ENCODE assay signal across 10 mouse cellular contexts in genomic region chr9:111070546-111070961, GRCm38 (mm10). TPM values are rescaled to one million over a fixed set of nuclear protein-coding genes. Genes with fewer than 3 reads are reported as not detected.
DNase-seq lines count a peak whose midpoint lies in the region; ATAC-seq and TF ChIP-seq lines count a peak whose summit lies in the region.
"Had no signal": no experiment of that assay in that cellular context is flagged by ENCODE, and none has a peak within 500 bp of the region (broad histone marks: within the 10 kb centered on the region; RNA-seq: fewer than 3 reads in every experiment).

No protein-coding gene starts in this region.

- DNase-seq in hindbrain, postnatal 0 days (ENCODE audit: low spot score) = peak; percentile 35
- DNase-seq in c-Kit-negative CD71-positive TER-119-positive erythroid progenitor cells, embryonic 14.5 days (ENCODE audit: low read depth, low spot score) = peak; percentile 58
- peak; percentile 51 for DNase-seq in limb, embryonic 14.5 days (ENCODE audit: low spot score)
- peak; percentile 67 for DNase-seq in neural tube, embryonic 11.5 days (ENCODE audit: low spot score)

- no peaks in the 10 kb centered on the region for H3K4me1 ChIP-seq in hindbrain, postnatal 0 days (ENCODE audit: insufficient read depth, low read length)
- H3K4me1 ChIP-seq in hindbrain, embryonic 13.5 days (replicated peaks) = no peaks in the 10 kb centered on the region
- H3K4me1 ChIP-seq in E14TG2a.4 (replicated peaks; ENCODE audit: low read depth, low read length) = peaks cover 8% of the 10 kb centered on the region
- H3K4me1 ChIP-seq in heart, embryonic 16.5 days (ENCODE audit: control insufficient read depth, insufficient read depth, low read length) = no peaks in the 10 kb centered on the region
- peaks cover 4% of the 10 kb centered on the region; the same call in 1 of the 2 replicates for H3K4me1 ChIP-seq in limb, embryonic 14.5 days (ENCODE audit: control insufficient read depth, insufficient read depth, low read length)
- H3K4me1 ChIP-seq in neural tube, embryonic 11.5 days (ENCODE audit: control insufficient read depth, insufficient read depth, low read length) = no peaks in the 10 kb centered on the region
- H3K4me1 ChIP-seq: embryonic facial prominence, embryonic 15.5 days had no signal

- H3K27me3 ChIP-seq in hindbrain, postnatal 0 days (ENCODE audit: insufficient read depth, low read length) = no peaks in the 10 kb centered on the region
- H3K27me3 ChIP-seq in hindbrain, embryonic 13.5 days = no peaks in the 10 kb centered on the region
- H3K27me3 ChIP-seq in E14TG2a.4 (ENCODE audit: insufficient read depth, low read length) = 0 out of 2 replicates have a peak, but pooled peaks cover 4% of the 10 kb centered on the region
- no peaks in the 10 kb centered on the region for H3K27me3 ChIP-seq in heart, embryonic 16.5 days (ENCODE audit: control insufficient read depth, insufficient read depth, low read length)
- H3K27me3 ChIP-seq in limb, embryonic 14.5 days (ENCODE audit: control insufficient read depth, insufficient read depth, low read length) = no peaks in the 10 kb centered on the region
- H3K27me3 ChIP-seq in neural tube, embryonic 11.5 days (ENCODE audit: control insufficient read depth, insufficient read depth, low read length) = no peaks in the 10 kb centered on the region
- H3K27me3 ChIP-seq: embryonic facial prominence, embryonic 15.5 days had no signal

- H3K27ac ChIP-seq in hindbrain, postnatal 0 days = no peak overlapping the region
- no peak overlapping the region for H3K27ac ChIP-seq in hindbrain, embryonic 13.5 days
- H3K27ac ChIP-seq in heart, embryonic 16.5 days (ENCODE audit: low read length) = no peak overlapping the region
- H3K27ac ChIP-seq in limb, embryonic 14.5 days (replicated peaks; ENCODE audit: low read depth, low read length) = no peak overlapping the region
- no peak overlapping the region for H3K27ac ChIP-seq in neural tube, embryonic 11.5 days (ENCODE audit: low read depth, low read length)
- H3K27ac ChIP-seq: embryonic facial prominence, embryonic 15.5 days; macrophage had no signal

- no peak for ATAC-seq in hindbrain, postnatal 0 days
- ATAC-seq in hindbrain, embryonic 13.5 days (ENCODE audit: low FRiP score) = no peak
- peak; percentile 49; the same call in 1 of the 2 replicates for ATAC-seq in heart, embryonic 16.5 days (replicated peaks; ENCODE audit: extremely low read depth, insufficient read depth, low FRiP score)
- no peak for ATAC-seq in limb, embryonic 14.5 days (ENCODE audit: low FRiP score, low read depth)
- ATAC-seq in neural tube, embryonic 11.5 days (ENCODE audit: insufficient read depth, low FRiP score, low TSS enrichment) = no peak
- ATAC-seq in inflammation-experienced regulatory T-cells, adult 6 months = no peak

- H3K4me3 ChIP-seq in hindbrain, postnatal 0 days (ENCODE audit: low read length) = no peak overlapping the region
- no peak overlapping the region for H3K4me3 ChIP-seq in hindbrain, embryonic 13.5 days
- H3K4me3 ChIP-seq in E14TG2a.4 (replicated peaks; ENCODE audit: low read length) = no peak overlapping the region
- H3K4me3 ChIP-seq in heart, embryonic 16.5 days (ENCODE audit: low read length) = no peak overlapping the region
- H3K4me3 ChIP-seq in limb, embryonic 14.5 days (replicated peaks; ENCODE audit: low read length) = no peak overlapping the region
- H3K4me3 ChIP-seq in neural tube, embryonic 11.5 days (ENCODE audit: low read depth, low read length) = no peak overlapping the region
- H3K4me3 ChIP-seq: embryonic facial prominence, embryonic 15.5 days had no signal

- H3K36me3 ChIP-seq in hindbrain, postnatal 0 days (ENCODE audit: insufficient read depth, low read length) = no peaks in the 10 kb centered on the region
- no peaks in the 10 kb centered on the region for H3K36me3 ChIP-seq in hindbrain, embryonic 13.5 days
- no peaks in the 10 kb centered on the region for H3K36me3 ChIP-seq in E14TG2a.4 (ENCODE audit: insufficient read depth, low read length)
- H3K36me3 ChIP-seq in heart, embryonic 16.5 days (ENCODE audit: control insufficient read depth, insufficient read depth) = peaks cover 4% of the 10 kb centered on the region; the same call in 1 of the 2 replicates
- no peaks in the 10 kb centered on the region for H3K36me3 ChIP-seq in limb, embryonic 14.5 days (ENCODE audit: control insufficient read depth, insufficient read depth, low read length)
- H3K36me3 ChIP-seq in neural tube, embryonic 11.5 days (ENCODE audit: control insufficient read depth, insufficient read depth, low read length) = no peaks in the 10 kb centered on the region
- H3K36me3 ChIP-seq: embryonic facial prominence, embryonic 15.5 days had no signal

- no peak overlapping the region for H3K9ac ChIP-seq in hindbrain, postnatal 0 days (replicated peaks; ENCODE audit: low read length)
- no peak overlapping the region for H3K9ac ChIP-seq in hindbrain, embryonic 13.5 days
- H3K9ac ChIP-seq in heart, embryonic 16.5 days (ENCODE audit: low read length) = no peak overlapping the region
- no peak overlapping the region for H3K9ac ChIP-seq in limb, embryonic 14.5 days (ENCODE audit: low read depth, low read length, severe bottlenecking)
- no peak overlapping the region for H3K9ac ChIP-seq in neural tube, embryonic 11.5 days (ENCODE audit: low read length)
- H3K9ac ChIP-seq: embryonic facial prominence, embryonic 15.5 days had no signal

- 38% methylated on average over 4 of the region's 4 CpGs for WGBS in hindbrain, postnatal 0 days
- WGBS in hindbrain, embryonic 13.5 days = 39% methylated on average over 4 of the region's 4 CpGs
- WGBS in heart, embryonic 16.5 days = 23% methylated on average over 4 of the region's 4 CpGs
- WGBS in limb, embryonic 14.5 days = 25% methylated on average over 4 of the region's 4 CpGs
- 28% methylated on average over 4 of the region's 4 CpGs for WGBS in neural tube, embryonic 11.5 days

- H3K9me3 ChIP-seq in hindbrain, postnatal 0 days (ENCODE audit: low read length) = peaks cover 6% of the 10 kb centered on the region
- peaks cover 10% of the 10 kb centered on the region for H3K9me3 ChIP-seq in hindbrain, embryonic 13.5 days
- peaks cover 30% of the 10 kb centered on the region for H3K9me3 ChIP-seq in E14TG2a.4 (ENCODE audit: low read length)
- H3K9me3 ChIP-seq in heart, embryonic 16.5 days (replicated peaks; ENCODE audit: control insufficient read depth, low read length) = peaks cover 10% of the 10 kb centered on the region
- peaks cover 8% of the 10 kb centered on the region; the same call in 1 of the 2 replicates for H3K9me3 ChIP-seq in limb, embryonic 14.5 days (ENCODE audit: control insufficient read depth, low read length)
- H3K9me3 ChIP-seq in neural tube, embryonic 11.5 days (ENCODE audit: control insufficient read depth, low read length) = 0 out of 2 replicates have a peak, but pooled peaks cover 3% of the 10 kb centered on the region

- no peak overlapping the region for H3K4me2 ChIP-seq in hindbrain, postnatal 0 days (ENCODE audit: low read depth, low read length)
- H3K4me2 ChIP-seq in hindbrain, embryonic 13.5 days = no peak overlapping the region
- no peak overlapping the region for H3K4me2 ChIP-seq in heart, embryonic 16.5 days (ENCODE audit: low read depth, low read length)
- H3K4me2 ChIP-seq in limb, embryonic 14.5 days (replicated peaks; ENCODE audit: low read depth, low read length, severe bottlenecking) = no peak overlapping the region
- H3K4me2 ChIP-seq in neural tube, embryonic 11.5 days (ENCODE audit: low read depth) = no peak overlapping the region
- H3K4me2 ChIP-seq: embryonic facial prominence, embryonic 15.5 days had no signal

- peak; percentile 67 for TF ChIP-seq CTCF in hindbrain, postnatal 0 days (IDR thresholded peaks at IDR 0.05; ENCODE audit: low read depth)
- TF ChIP-seq CTCF in E14TG2a.4 (conservative IDR thresholded peaks at IDR 0.05; ENCODE audit: low read length) = peak; percentile 92

- TF ChIP-seq POLR2A in limb, embryonic 14.5 days (IDR thresholded peaks at IDR 0.05; ENCODE audit: borderline replicate concordance, extremely low read depth, insufficient read depth, insufficient read length) = no peak

RNA-seq across cellular contexts. Expression of gene Ccrl2, which starts 13.2 kb away (rescaled TPM):
- 0.25 and 1.5 TPM in 2 replicates for total RNA-seq in hindbrain, postnatal 0 days (2014; rRNA removed)
- polyA plus RNA-seq in hindbrain, postnatal 0 days (2015; fragmentation: Nextera tagmentation; extraction: Ambion mirVana) = 0.91 and 1.2 TPM in 2 replicates
- polyA plus RNA-seq in hindbrain, embryonic 13.5 days (2015; fragmentation: Nextera tagmentation; extraction: Ambion mirVana) = 0.91 and 1.3 TPM in 2 replicates
- polyA plus RNA-seq in heart, embryonic 16.5 days (2015; fragmentation: Nextera tagmentation; extraction: Ambion mirVana) = 5.0 and 5.9 TPM in 2 replicates
- 0.50 and 0.63 TPM in 2 replicates for polyA plus RNA-seq in limb, embryonic 14.5 days (2012; rRNA removed)
- 0.59 and 0.88 TPM in 2 replicates for polyA plus RNA-seq in limb, embryonic 14.5 days (2014; fragmentation: Nextera tagmentation; extraction: Ambion mirVana)
- polyA plus RNA-seq in neural tube, embryonic 11.5 days (2014; fragmentation: Nextera tagmentation; extraction: Ambion mirVana) = 0.54 and 1.6 TPM in 2 replicates
- 10 to 100 TPM; 15.0 to 18.1 (median 17.3) TPM for polyA plus RNA-seq in inflammation-experienced regulatory T-cells, adult 6 months (2017; shearing (Covaris generic))

RNA-seq across cellular contexts. Expression of gene Lrrfip2, which starts 46.8 kb away (rescaled TPM):
- total RNA-seq in hindbrain, postnatal 0 days (2014; rRNA removed) = 20.8 and 24.9 TPM in 2 replicates
- 38.8 and 40.0 TPM in 2 replicates for polyA plus RNA-seq in hindbrain, postnatal 0 days (2015; fragmentation: Nextera tagmentation; extraction: Ambion mirVana)
- polyA plus RNA-seq in hindbrain, embryonic 13.5 days (2015; fragmentation: Nextera tagmentation; extraction: Ambion mirVana) = 42.3 and 45.9 TPM in 2 replicates
- polyA plus RNA-seq in heart, embryonic 16.5 days (2015; fragmentation: Nextera tagmentation; extraction: Ambion mirVana) = 74.8 and 76.9 TPM in 2 replicates
- polyA plus RNA-seq in limb, embryonic 14.5 days (2012; rRNA removed) = 22.0 and 36.6 TPM in 2 replicates
- polyA plus RNA-seq in limb, embryonic 14.5 days (2014; fragmentation: Nextera tagmentation; extraction: Ambion mirVana) = 37.4 and 37.5 TPM in 2 replicates
- polyA plus RNA-seq in neural tube, embryonic 11.5 days (2014; fragmentation: Nextera tagmentation; extraction: Ambion mirVana) = 50.8 and 51.3 TPM in 2 replicates
- polyA plus RNA-seq in inflammation-experienced regulatory T-cells, adult 6 months (2017; shearing (Covaris generic)) = 10 to 100 TPM in 2 of 3 experiments, 1 to 10 TPM in 1; 8.4 to 17.2 (median 17.0) TPM

RNA-seq across cellular contexts. Expression of gene Ltf, which starts 51.5 kb away (rescaled TPM):
- 0.89 and 1.7 TPM in 2 replicates for total RNA-seq in hindbrain, postnatal 0 days (2014; rRNA removed)
- polyA plus RNA-seq in hindbrain, postnatal 0 days (2015; fragmentation: Nextera tagmentation; extraction: Ambion mirVana) = 0.42 and 0.51 TPM in 2 replicates
- 1.4 and 2.6 TPM in 2 replicates for polyA plus RNA-seq in hindbrain, embryonic 13.5 days (2015; fragmentation: Nextera tagmentation; extraction: Ambion mirVana)
- 1.8 and 3.2 TPM in 2 replicates for polyA plus RNA-seq in heart, embryonic 16.5 days (2015; fragmentation: Nextera tagmentation; extraction: Ambion mirVana)
- polyA plus RNA-seq in limb, embryonic 14.5 days (2012; rRNA removed) = 0.44 and 1.1 TPM in 2 replicates
- 0.47 and 1.4 TPM in 2 replicates for polyA plus RNA-seq in limb, embryonic 14.5 days (2014; fragmentation: Nextera tagmentation; extraction: Ambion mirVana)
- polyA plus RNA-seq in neural tube, embryonic 11.5 days (2014; fragmentation: Nextera tagmentation; extraction: Ambion mirVana) = 0.19 TPM in 1 of 2 replicates, not detected in the other
- 1 to 10 TPM in 1 of 3 experiments, not detected in 2; 2.5 TPM for polyA plus RNA-seq in inflammation-experienced regulatory T-cells, adult 6 months (2017; shearing (Covaris generic))
